Mouse (Mus musculus) left cerebral cortex, adult 11 months (tissue): ENCODE measurements around the gene Rassf7.
A peak's percentile ranks its signal among the peaks of the same experiment; 100 is the strongest.

ENCODE experiments used
- DNase-seq: peaks from one replicate; pipeline ENCODE4 v3.0.0; 2022; ENCODE audit warnings: low spot score

Gene Rassf7

DNA sequence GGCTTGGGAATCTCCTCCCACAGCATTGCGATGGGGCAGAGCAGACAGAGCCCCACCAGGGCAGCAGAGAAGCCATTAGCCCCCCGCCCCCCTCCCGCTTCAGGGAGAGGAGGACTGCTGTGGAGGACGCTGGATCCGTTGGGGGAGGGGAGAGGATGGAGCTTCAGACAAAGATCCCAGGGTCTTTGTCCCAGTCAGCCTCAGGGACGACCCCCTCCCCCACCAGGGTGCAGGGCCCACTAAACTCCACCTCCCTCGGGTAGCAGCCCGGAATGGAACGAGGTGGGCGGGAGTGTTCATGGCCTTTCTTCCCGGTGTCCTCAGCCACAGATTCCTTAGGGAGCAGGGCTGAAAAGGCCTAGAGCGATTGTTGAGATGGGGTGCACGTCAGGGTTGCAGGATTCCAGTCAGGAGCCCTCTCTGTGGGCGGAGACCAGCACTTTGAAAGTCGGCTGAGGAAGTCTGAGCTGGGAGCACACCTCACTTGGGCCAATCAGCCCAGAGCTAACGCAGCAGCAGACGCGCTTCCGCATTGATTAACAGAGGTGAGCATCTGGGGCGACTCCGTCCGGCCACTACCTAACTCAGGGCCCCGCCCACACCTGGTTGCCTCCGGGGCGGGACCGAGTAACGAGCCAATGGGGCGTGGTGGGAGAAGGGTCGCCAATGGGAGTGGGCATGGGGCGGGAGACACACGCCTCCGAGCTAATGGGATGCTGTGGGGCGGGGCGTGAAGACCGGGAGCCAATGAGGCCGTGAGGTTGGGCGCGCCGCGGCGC, at the start of gene Rassf7:
Gene Rassf7 (plus strand): TSS at position 760 of the 779 bp plus-strand sequence.
- peak; percentile 71 for DNase-seq

DNA sequence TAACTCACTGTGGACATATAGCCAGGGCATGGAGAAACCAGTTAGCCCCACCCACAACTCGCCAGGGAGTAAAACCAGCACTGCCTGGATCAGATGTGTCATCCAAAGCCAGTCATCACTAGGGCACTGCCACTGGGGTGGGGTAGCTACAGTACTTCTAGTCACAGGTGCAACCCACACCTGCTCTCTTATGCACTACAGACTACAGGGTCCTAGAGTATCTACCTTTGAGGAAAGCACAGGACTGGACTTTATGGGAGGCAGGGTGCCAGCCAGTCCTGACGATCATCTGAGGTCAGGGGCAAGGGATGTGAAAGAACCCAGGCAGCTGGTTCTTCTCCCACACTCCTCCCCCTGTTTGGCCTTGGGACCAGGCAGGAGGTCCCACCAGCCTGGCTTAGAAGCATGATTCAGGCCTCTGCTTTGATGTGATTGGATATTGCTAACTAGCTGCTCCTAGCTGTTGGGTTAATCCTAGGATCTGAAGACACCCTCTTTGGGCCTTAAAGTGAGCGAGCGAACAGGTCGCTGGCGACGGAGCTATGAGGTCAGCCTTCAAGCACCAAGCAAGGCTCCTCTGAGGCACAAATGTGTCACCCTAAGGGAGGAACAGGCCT, 47.7 kb upstream of the Rassf7 start:
- no peak for DNase-seq

DNA sequence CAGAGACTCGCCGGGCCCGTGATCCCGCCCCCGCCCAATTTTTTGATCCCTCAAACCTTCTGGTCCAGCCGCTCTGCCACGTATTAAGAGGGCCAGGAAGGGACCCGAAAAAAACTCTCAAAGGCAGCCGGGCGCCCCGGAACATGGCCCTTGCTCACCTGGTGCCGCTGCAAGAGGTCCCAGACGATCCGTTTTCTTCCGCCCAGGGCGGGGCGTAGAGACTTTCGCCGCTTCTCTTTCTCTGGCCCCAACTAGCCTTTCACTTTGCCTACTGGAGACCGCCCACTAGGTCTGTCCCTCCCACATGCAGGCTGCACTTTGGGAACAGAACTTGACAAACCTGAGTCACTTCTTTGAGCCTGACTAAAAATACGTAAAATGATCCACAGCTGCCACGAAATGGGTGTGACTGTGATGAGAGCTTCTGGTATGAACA, 47.1 kb upstream of the Rassf7 start:
- DNase-seq = no peak

DNA sequence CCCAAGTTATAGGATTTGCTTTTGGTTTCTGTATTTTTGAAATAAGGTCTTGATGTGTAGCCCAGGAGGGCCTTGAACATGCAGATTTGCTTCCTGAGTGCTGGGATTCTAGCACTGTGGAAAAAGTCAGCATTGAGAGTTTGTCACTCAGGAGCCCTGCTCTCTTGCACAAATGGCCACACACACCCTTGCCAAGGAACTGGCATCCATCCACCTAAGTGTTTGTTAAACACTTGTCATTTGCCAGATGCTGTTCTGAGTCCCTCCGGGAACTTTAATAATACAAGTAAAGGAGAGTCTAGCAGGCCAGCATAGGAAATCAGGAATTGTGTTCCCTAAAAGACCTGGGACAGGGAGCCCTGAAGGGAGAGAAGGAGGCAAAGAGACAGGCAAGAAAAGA, 46.4 kb upstream of the Rassf7 start:
- no peak for DNase-seq

DNA sequence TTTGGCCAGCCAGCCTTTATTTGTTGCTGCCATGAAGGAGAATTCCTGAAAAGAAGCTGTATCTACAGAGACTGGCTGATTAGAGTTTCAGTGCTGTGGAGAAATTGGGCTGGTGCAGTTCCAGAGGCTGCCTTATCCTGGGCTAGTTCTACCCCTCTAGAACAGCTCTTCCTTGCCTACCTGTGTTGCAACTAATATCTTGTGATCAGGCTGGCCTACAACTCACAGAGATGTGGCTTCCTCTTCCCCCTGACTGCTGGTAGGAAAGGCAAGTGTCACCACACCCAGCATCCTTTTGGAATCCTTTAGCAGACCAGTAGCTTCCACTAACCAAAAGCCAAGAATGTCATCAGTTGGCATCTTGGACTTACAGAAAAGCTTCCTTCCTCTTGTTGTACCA, 45.8 kb upstream of the Rassf7 start:
- no peak for DNase-seq

GRCm38 (mm10) chr7:141172116-141173006, 43.3 kb upstream of the Rassf7 start, which contains the start of gene Rnh1:
Rnh1 (minus strand) TSS chr7:141172857.
- peak; percentile 91 for DNase-seq

DNA sequence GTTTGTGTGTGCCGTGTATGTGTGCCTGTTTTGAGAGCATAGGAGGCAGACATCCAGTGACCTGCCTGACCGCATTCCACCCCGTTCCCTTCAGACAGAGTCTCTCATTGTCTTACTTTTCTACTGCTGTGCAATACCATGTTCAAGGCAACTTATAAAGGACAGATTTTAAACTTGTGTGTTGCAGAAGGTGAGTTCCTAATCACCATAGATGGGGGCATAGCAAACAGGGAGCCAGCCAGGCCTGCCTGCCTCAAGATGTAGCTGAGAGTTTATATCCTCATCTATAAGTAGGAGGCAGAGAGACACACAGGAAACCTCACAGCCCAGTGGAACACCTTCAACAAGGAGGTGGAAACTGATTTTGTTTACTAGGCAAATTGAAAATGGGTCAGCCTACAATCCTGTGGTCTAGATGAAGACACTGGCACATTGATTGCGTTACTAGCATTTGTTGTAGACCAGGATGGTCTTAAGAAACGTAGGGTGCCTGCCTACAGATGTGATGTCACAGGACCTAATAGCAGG, 42.3 kb upstream of the Rassf7 start:
- DNase-seq = no peak

GRCm38 (mm10) chr7:141175068-141175467, 40.6 kb upstream of the Rassf7 start:
- no peak for DNase-seq

DNA sequence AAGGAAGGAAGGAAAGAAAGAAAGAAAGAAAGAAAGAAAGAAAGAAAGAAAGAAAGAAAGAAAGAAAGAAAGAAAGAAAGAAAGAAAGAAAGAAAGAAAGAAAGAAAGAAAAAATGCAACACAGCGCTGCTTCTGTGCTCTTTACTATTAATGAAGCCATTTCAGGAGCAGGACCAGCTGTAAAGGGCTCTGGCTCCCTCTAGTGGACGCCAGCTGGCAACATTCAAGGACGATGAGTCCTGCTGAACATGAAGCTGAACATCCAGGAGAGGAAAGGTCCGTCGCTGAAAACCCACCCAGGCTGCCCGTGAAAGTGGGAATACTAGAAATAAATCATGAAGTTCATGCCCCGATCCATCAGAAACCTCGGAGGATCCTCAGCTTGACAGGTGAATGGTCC, 39.5 kb upstream of the Rassf7 start:
- DNase-seq = peak; percentile 81

GRCm38 (mm10) chr7:141188194-141188593, 27.5 kb upstream of the Rassf7 start:
- DNase-seq = no peak

GRCm38 (mm10) chr7:141188733-141189132, 26.9 kb upstream of the Rassf7 start:
- DNase-seq = no peak

DNA sequence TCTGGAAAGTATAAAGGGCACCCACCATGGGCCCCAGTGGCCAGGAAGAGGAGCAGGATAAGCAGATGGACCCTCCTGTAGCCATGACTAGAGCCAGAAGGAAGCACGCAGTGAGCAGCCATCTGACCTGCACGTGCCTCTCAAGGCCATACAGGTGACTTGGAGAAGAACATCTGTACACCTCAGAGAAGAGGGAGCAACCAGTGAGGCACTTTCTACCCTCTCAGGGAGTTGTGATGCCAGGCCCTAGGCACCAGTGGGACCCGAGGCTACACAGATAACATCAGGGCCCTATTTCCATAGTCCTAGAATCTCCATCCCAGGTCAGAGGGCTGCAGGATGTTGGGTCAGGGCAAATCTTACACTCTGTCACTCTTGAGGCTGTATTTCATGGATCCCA, 25.4 kb upstream of the Rassf7 start:
- no peak for DNase-seq

- no peak for DNase-seq
These were observed 24.6 kb upstream of the Rassf7 start for GRCm38 (mm10) chr7:141191036-141191435.

DNA sequence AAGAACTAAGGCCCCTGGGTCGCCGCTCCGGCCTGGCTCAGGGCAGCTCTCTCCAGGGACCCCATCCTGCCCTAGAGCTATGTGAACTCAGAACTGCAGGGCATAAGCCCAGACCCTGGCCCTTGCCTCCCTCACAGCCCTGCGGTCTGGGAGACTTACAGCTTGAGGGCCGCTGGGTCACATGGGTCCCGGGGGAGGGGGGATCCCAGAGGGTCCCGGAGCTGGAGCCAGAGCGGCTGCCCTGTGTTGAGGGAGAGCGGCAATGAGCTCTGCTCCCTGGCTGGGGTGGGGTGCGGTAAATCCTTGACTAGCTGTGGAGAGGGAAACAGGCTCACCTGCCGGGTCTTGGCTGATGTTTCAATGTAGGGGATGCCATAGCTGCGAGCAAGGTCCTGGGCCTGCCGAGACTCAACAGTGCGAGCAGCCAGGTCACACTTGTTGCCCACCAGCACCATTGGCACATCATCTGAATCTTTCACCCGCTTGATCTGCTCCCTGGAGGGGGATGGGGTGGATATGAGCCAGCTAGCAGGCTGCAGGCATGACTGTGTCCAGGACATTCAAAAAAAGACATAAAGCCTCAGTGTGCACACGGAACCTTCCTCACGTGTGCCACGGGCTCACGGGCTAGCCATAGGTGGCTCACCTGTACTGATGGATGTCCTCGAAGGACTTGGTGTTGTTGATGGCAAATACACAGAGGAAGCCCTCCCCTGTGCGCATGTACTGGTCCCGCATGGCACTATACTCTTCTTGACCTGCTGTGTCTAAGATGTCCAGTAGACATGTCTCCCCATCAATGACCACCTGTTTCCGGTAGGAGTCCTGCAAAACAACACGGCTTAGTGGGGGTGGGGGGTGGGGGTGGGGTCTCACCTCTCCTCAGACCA, 23.6 kb upstream of the Rassf7 start:
- DNase-seq = no peak

- DNase-seq = no peak
These were observed 22.8 kb upstream of the Rassf7 start for GRCm38 (mm10) chr7:141192776-141193347.

GRCm38 (mm10) chr7:141193348-141193856, 22.3 kb upstream of the Rassf7 start:
- no peak for DNase-seq

- DNase-seq = peak; percentile 95
These were observed 21.7 kb upstream of the Rassf7 start, which contains the start of the genes Hras and Lrrc56 for GRCm38 (mm10) chr7:141193948-141194347. Hras (minus strand) TSS chr7:141194005. Lrrc56 (plus strand) TSS chr7:141194157.

DNA sequence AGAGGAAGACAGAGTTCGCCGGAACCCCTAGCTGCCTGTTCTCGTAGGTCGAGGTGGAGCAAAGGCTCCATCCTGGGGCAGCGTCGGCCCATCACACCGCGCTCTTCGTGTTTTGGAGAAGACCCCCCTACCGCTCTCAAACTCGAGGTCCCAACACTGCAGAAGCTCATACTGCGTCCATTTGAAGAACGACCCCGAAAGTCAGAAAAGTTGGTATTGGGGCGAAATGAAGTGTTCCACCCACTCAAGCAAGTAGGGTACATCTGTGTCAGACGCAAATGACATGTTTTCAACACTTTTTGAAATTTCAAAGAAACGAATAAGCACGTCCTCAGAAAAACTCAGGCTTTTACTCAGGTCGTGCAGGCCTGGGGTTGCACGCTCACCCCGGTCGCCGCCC, 21.3 kb upstream of the Rassf7 start:
- no peak for DNase-seq

DNA sequence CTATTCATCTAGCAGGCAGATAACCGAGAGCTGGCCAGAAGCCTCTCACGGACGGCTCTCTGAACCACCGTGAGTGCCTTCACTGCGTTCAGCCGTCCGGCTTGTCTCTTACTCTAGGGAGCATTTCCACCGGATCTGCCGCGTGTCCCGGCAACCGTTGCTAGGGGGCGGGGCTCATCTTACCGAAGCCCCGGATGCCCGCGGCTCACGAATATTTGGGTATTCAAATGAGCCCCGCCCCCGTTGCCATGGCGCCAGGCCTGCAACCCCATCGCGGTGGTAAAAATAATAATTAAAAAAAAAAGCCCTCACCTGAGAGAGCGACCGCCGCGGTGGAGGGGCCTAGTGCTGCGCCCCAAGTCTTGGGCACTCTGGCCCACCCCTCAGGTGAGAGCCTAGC, 20.8 kb upstream of the Rassf7 start:
- peak; percentile 77 for DNase-seq

- DNase-seq = no peak
These were observed 19.9 kb upstream of the Rassf7 start for GRCm38 (mm10) chr7:141195754-141196153.
